Mouse (Mus musculus): ENCODE data around the gene Hlcs.

DNA sequence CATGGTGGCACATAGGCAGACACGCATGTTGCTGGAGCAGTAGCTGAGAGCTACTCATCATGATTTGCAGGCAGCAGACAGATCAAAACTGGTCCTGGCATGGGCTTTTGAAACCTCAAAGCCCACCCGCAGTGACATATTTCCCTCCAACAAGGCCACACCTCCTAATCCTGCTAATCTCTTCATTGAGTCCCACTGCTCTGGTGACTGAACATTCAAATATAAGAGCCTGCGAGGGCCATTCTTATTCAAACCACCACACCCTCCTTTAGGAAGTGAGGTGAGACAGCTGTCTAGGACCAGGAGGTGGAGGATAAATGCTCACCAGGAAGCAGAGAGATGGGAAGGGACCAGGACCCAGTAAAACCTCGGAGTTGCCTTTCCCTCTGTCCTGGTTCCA is 143.2 kb downstream of the Hlcs start:
- TF ChIP-seq CTCF (IDR thresholded peaks at IDR 0.05; ENCODE audit: control insufficient read depth, insufficient read depth, insufficient replicate concordance, low read depth, low read length) (no peak), POLR2A (IDR thresholded peaks at IDR 0.05; ENCODE audit: control insufficient read depth, low read depth, low read length) (no peak)
